Mouse (Mus musculus) stomach, postnatal 0 days (tissue): ENCODE results near the gene Mtfmt. TPM values are rescaled to one million over a fixed set of nuclear protein-coding genes. Genes with fewer than 3 reads are reported as not detected.

Source experiments
- ATAC-seq: fragments of 200-750 bp; cut with Nextera tagmentation; 2 replicates; pipeline ENCODE4 v1.8.0; 2017; ENCODE audit not compliant: low FRiP score, low TSS enrichment
- DNase-seq: peaks from one replicate; pipeline ENCODE4 v3.0.0-alpha.2; 2016; ENCODE audit warnings: low spot score
- H3K27ac ChIP-seq: fragments of 300-500 bp; sonication (generic); replicated peaks from 2 replicates; pipeline ENCODE4 v1.5.1; 2014; ENCODE audit warnings: mild to moderate bottlenecking, control low read depth
- H3K27me3 ChIP-seq: fragments of 300-500 bp; sonication (generic); 2 replicates; pipeline ENCODE4 v1.6.1; 2014; ENCODE audit warnings: low read length; ENCODE audit not compliant: control insufficient read depth, insufficient read depth
- H3K36me3 ChIP-seq: fragments of 300-500 bp; sonication (generic); 2 replicates; pipeline ENCODE4 v1.6.1; 2014; ENCODE audit warnings: low read length, mixed read lengths; ENCODE audit not compliant: control insufficient read depth, insufficient read depth
- H3K4me1 ChIP-seq: fragments of 300-500 bp; sonication (generic); replicated peaks from 2 replicates; pipeline ENCODE4 v1.6.1; 2014; ENCODE audit warnings: antibody characterized with exemption; ENCODE audit not compliant: control insufficient read depth, insufficient read depth
- H3K4me2 ChIP-seq: fragments of 300-500 bp; sonication (generic); replicated peaks from 2 replicates; pipeline ENCODE4 v1.6.1; 2014; ENCODE audit warnings: low read depth, mild to moderate bottlenecking, control low read depth, moderate library complexity
- H3K4me3 ChIP-seq: fragments of 300-500 bp; sonication (generic); 2 replicates; pipeline ENCODE4 v1.5.1; 2014; ENCODE audit warnings: low read depth, low read length, control low read depth
- H3K9ac ChIP-seq: fragments of 300-500 bp; sonication (generic); 2 replicates; pipeline ENCODE4 v1.6.1; 2014; ENCODE audit warnings: mild to moderate bottlenecking, low read length, control low read depth, mixed read lengths
- H3K9me3 ChIP-seq: fragments of 300-500 bp; sonication (generic); 2 replicates; pipeline ENCODE4 v1.6.1; 2016; ENCODE audit warnings: low read length; ENCODE audit not compliant: control insufficient read depth
- CTCF ChIP-seq: IDR thresholded peaks from 2 replicates; pipeline ENCODE4 v1.5.1; 2016; ENCODE audit warnings: antibody characterized with exemption, low read depth, mild to moderate bottlenecking, moderate library complexity
- EP300 ChIP-seq: optimal IDR thresholded peaks from 2 replicates; pipeline ENCODE3; 2016; ENCODE audit warnings: antibody characterized with exemption
- WGBS: fragments of 180-500 bp; shearing (Covaris S2); extraction: QIAGEN DNeasy Blood & Tissue Kit; methylation state at CpG from one replicate; pipeline ENCODE4 v1.1.7; 2014; 5-methylcytosine and 5-hydroxymethylcytosine counted together
- polyA plus RNA-seq: library from polyadenylated mRNA; unstranded; fragments of >200 nt; fragmentation: Nextera tagmentation; extraction: Ambion mirVana; gene quantifications from 2 replicates; pipeline ENCODE4 v1.2.1, GENCODE M21; 2015

The Mtfmt gene
- polyA plus RNA-seq, 1 experiment from 2014 or later: 12.4 TPM

- ATAC-seq (no peak), DNase-seq (no peak)
- no peak overlapping the region for H3K27ac ChIP-seq
- no peak overlapping the region for H3K4me3 ChIP-seq
- H3K4me2 ChIP-seq: no peak overlapping the region
- H3K27me3 ChIP-seq: no peaks in the 10 kb centered on the region
- TF ChIP-seq EP300: no peak
- no peak for TF ChIP-seq CTCF
- 88% methylated on average over 5 of the region's 5 CpGs for WGBS
- no peaks in the 10 kb centered on the region for H3K36me3 ChIP-seq
- no peaks in the 10 kb centered on the region for H3K9me3 ChIP-seq
- no peak overlapping the region for H3K9ac ChIP-seq
- H3K4me1 ChIP-seq: no peaks in the 10 kb centered on the region
Observed at GRCm38 (mm10) chr9:65430921-65431320, 4.7 kb upstream of the Mtfmt start.

DNA sequence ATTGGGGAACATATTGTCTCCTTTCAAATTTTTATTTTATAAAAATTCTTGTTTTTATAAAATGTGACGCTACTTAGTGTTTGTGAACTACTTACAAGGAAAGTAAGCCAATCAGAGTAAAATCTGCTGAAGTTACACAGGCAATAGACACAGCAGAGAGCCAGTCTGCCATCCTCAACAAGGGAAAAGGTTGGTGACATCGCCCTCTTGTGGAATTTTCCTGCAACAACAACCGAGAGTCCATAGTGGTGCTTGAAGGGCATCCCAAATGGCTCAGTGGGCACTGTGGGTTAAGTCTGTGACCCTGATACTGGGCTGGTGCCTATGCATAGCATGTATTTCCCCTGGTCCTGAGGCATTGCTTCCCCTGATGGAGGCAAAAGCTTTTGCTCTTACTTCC, 3.3 kb upstream of the Mtfmt start:
- no peak overlapping the region for H3K9ac ChIP-seq
- no peaks in the 10 kb centered on the region for H3K4me1 ChIP-seq
- TF ChIP-seq EP300 (no peak), CTCF (peak; percentile 95)
- ATAC-seq: no peak
- H3K36me3 ChIP-seq: no peaks in the 10 kb centered on the region
- H3K27ac ChIP-seq: no peak overlapping the region
- H3K27me3 ChIP-seq: no peaks in the 10 kb centered on the region
- H3K4me2 ChIP-seq: no peak overlapping the region
- H3K9me3 ChIP-seq: no peaks in the 10 kb centered on the region
- 2% methylated on average over 3 of the region's 3 CpGs for WGBS
- DNase-seq: peak; percentile 79
- H3K4me3 ChIP-seq: no peak overlapping the region

DNA sequence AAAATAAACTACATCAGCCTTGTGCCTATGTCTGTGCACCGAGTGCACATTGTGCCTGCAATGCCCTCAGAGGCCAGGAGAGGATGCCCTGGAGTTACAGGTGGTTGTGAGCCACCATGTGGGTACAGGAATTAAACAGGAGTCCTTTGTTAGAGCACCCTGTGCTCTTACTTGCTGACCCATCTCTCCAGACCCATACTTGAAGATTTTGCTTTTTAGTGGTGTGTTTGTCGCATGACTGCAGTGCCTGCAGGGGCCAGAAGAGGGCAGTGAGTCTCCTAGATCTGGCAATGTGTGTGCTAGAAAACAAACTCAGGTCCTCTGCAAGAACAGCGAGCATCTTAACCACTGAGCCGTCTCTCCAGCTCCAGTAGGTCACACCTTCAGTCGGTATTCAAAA, 1.4 kb upstream of the Mtfmt start:
- Histone ChIP-seq H3K36me3 (no peaks in the 10 kb centered on the region), H3K4me3 (no peak overlapping the region), H3K9me3 (no peaks in the 10 kb centered on the region), H3K27me3 (no peaks in the 10 kb centered on the region), H3K9ac (no peak overlapping the region), H3K27ac (no peak overlapping the region), H3K4me2 (no peak overlapping the region), H3K4me1 (no peaks in the 10 kb centered on the region)
- ATAC-seq (no peak), DNase-seq (peak; percentile 57)
- 65% methylated on average over 5 of the region's 5 CpGs for WGBS
- TF ChIP-seq EP300: no peak
- TF ChIP-seq CTCF: peak; percentile 70

GRCm38 (mm10) chr9:65435211-65435610, 371 bp upstream of the Mtfmt start:
- no peak for ATAC-seq
- 63% methylated on average over 4 of the region's 4 CpGs for WGBS

GRCm38 (mm10) chr9:65444692-65445091, 9.1 kb downstream of the Mtfmt start:
- no peak for ATAC-seq
- Histone ChIP-seq H3K4me3 (no peak overlapping the region), H3K9me3 (no peaks in the 10 kb centered on the region), H3K27ac (no peak overlapping the region), H3K4me2 (no peak overlapping the region), H3K4me1 (no peaks in the 10 kb centered on the region), H3K36me3 (peaks cover 27% of the 10 kb centered on the region), H3K9ac (no peak overlapping the region), H3K27me3 (no peaks in the 10 kb centered on the region)
- TF ChIP-seq CTCF: peak; percentile 42
- TF ChIP-seq EP300: no peak
- WGBS: 94% methylated on average over 4 of the region's 4 CpGs
- no peak for DNase-seq

More at GRCm38 (mm10) chr9:65435211-65435610, 371 bp upstream of the Mtfmt start:
- Histone ChIP-seq H3K4me1 (no peaks in the 10 kb centered on the region), H3K9me3 (no peaks in the 10 kb centered on the region), H3K9ac (no peak overlapping the region), H3K27me3 (no peaks in the 10 kb centered on the region), H3K4me2 (no peak overlapping the region), H3K36me3 (no peaks in the 10 kb centered on the region), H3K27ac (no peak overlapping the region), H3K4me3 (no peak overlapping the region)
- no peak for DNase-seq
- TF ChIP-seq CTCF: no peak
- TF ChIP-seq EP300: no peak

DNA sequence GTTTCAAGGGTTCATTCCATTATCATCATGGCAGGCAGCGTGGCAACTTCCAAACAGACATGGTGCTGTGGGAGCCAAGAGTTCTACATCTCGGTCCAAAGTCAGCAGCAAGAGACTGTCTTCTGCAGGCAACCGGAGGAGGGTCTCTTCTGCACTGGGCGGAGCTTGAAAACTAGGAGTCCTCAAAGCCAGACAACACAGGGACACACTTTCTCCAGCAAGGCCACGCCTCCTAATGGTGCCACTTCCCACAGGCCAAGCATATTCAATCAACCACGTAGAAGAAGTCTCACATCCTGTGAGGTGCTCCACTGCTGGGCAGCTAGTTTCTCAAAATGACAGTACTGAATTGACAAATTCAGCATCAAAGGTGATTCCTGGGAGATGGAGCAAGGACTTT, 12.4 kb downstream of the Mtfmt start:
- ATAC-seq (no peak), DNase-seq (no peak)
- no peak overlapping the region for H3K4me2 ChIP-seq
- H3K27me3 ChIP-seq: no peaks in the 10 kb centered on the region
- no peaks in the 10 kb centered on the region for H3K4me1 ChIP-seq
- H3K9ac ChIP-seq: no peak overlapping the region
- 89% methylated on average over 6 of the region's 6 CpGs for WGBS
- no peak overlapping the region for H3K4me3 ChIP-seq
- H3K36me3 ChIP-seq: peaks cover 20% of the 10 kb centered on the region
- no peak overlapping the region for H3K27ac ChIP-seq
- no peak for TF ChIP-seq CTCF
- TF ChIP-seq EP300: no peak
- no peaks in the 10 kb centered on the region for H3K9me3 ChIP-seq
